Mouse (Mus musculus): ENCODE data around the gene Cluap1. TPM values are rescaled to one million over a fixed set of nuclear protein-coding genes. Genes with fewer than 3 reads are reported as not detected.

The Cluap1 gene
- total and polyA plus RNA-seq, 3 experiments = 4.9 to 10.9 (median 9.7) TPM

GRCm38 (mm10) chr16:3884201-3885064 is 24.2 kb upstream of the Cluap1 start, which contains the start of the genes Zfp597 and Gm20695:
Gene Zfp597 (minus strand): TSS chr16:3884561.
Gene Gm20695 (plus strand): TSS chr16:3884648.
- WGBS = under 1% methylated on average over 88 of the region's 88 CpGs
- intact Hi-C loops (cut with DNase I) = loop anchor here (1.0 to 10.0 kb wide), 4 partner anchors 12 to 140 kb away; partner anchors contain the start of genes 1700037C18Rik, Cluap1, Naa60 and Zfp174

GRCm38 (mm10) chr16:3885065-3885670 is 23.4 kb upstream of the Cluap1 start:
- intact Hi-C loops (cut with DNase I) = loop anchor here (2.0 to 10.0 kb wide), 2 partner anchors 38 to 140 kb away; partner anchors contain the start of genes Zfp174 and Zfp263
- peak overlapping the region; percentile 99 for H3K4me3 ChIP-seq
- no peak for DNase-seq
- H3K27ac ChIP-seq = peak overlapping the region; percentile 97
- peaks cover 4% of the 10 kb centered on the region; the same call in 1 of the 2 replicates for H3K79me2 ChIP-seq (replicated peaks; ENCODE audit: control insufficient read depth, insufficient read depth, low read length)
- H3K36me3 ChIP-seq (ENCODE audit: control insufficient read depth, insufficient read depth, low read length) = peaks cover 15% of the 10 kb centered on the region
- H3K4me1 ChIP-seq (ENCODE audit: control insufficient read depth, insufficient read depth, low read length) = peaks cover 17% of the 10 kb centered on the region
- 2% methylated on average over 10 of the region's 10 CpGs for WGBS
- TF ChIP-seq POLR2A (IDR thresholded peaks at IDR 0.05; ENCODE audit: insufficient read depth, low read depth, low read length) = no peak
- H3K9ac ChIP-seq (ENCODE audit: low read depth, low read length) = peak overlapping the region; percentile 98
- H3K27me3 ChIP-seq (ENCODE audit: control insufficient read depth, insufficient read depth, low read length) = no peaks in the 10 kb centered on the region

More at GRCm38 (mm10) chr16:3884201-3885064, 24.2 kb upstream of the Cluap1 start, which contains the start of the genes Zfp597 and Gm20695:
- peak within 1 kb of the TSS; percentile 97 for H3K27ac ChIP-seq
- H3K36me3 ChIP-seq (ENCODE audit: control insufficient read depth, insufficient read depth, low read length) = peaks cover 15% of the 10 kb centered on the region
- peak within 1 kb of the TSS; percentile 99 for H3K4me3 ChIP-seq
- H3K9ac ChIP-seq (ENCODE audit: low read depth, low read length) = peak within 1 kb of the TSS; percentile 98
- TF ChIP-seq CTCF (IDR thresholded peaks at IDR 0.05) (peak; percentile 61), POLR2A (IDR thresholded peaks at IDR 0.05; ENCODE audit: insufficient read depth, low read depth, low read length) (peak; percentile 67), EP300 (IDR thresholded peaks at IDR 0.05; ENCODE audit: insufficient read depth, low read depth, low read length) (0 out of 2 replicates have a peak, but pooled peaks have one; percentile 69)
- H3K79me2 ChIP-seq (replicated peaks; ENCODE audit: control insufficient read depth, insufficient read depth, low read length) = peaks cover 6% of the 10 kb centered on the region; the same call in 1 of the 2 replicates
- no peaks in the 10 kb centered on the region for H3K27me3 ChIP-seq (ENCODE audit: control insufficient read depth, insufficient read depth, low read length)
- peak; percentile 97 to 98 for DNase-seq
- H3K4me1 ChIP-seq (ENCODE audit: control insufficient read depth, insufficient read depth, low read length) = peaks cover 17% of the 10 kb centered on the region

- 91% methylated on average over 14 of the region's 14 CpGs for WGBS
- Histone ChIP-seq H3K9ac (ENCODE audit: low read depth, low read length) (no peak overlapping the region), H3K27ac (no peak overlapping the region), H3K36me3 (ENCODE audit: control insufficient read depth, insufficient read depth, low read length) (peaks cover 11% of the 10 kb centered on the region), H3K4me3 (no peak overlapping the region), H3K4me1 (ENCODE audit: control insufficient read depth, insufficient read depth, low read length) (peaks cover 20% of the 10 kb centered on the region), H3K79me2 (replicated peaks; ENCODE audit: control insufficient read depth, insufficient read depth, low read length) (peaks cover 4% of the 10 kb centered on the region), H3K27me3 (ENCODE audit: control insufficient read depth, insufficient read depth, low read length) (no peaks in the 10 kb centered on the region)
- TF ChIP-seq CTCF (IDR thresholded peaks at IDR 0.05) = no peak
- no peak for TF ChIP-seq EP300 (IDR thresholded peaks at IDR 0.05; ENCODE audit: insufficient read depth, low read depth, low read length)
- no peak for TF ChIP-seq POLR2A (IDR thresholded peaks at IDR 0.05; ENCODE audit: insufficient read depth, low read depth, low read length)
- no peak for DNase-seq
- intact Hi-C loops (cut with DNase I) = no loop called here
Observed at GRCm38 (mm10) chr16:3891621-3892295, 16.8 kb upstream of the Cluap1 start.

- H3K9ac ChIP-seq (ENCODE audit: low read depth, low read length) = no peak overlapping the region
- DNase-seq = no peak
- WGBS = 5% methylated on average over 3 of the region's 3 CpGs
Observed at GRCm38 (mm10) chr16:3893739-3894138, 14.9 kb upstream of the Cluap1 start.

GRCm38 (mm10) chr16:3895173-3895792 is 13.3 kb upstream of the Cluap1 start:
- WGBS = 43% methylated on average over 9 of the region's 9 CpGs
- no peaks in the 10 kb centered on the region; the same call in none of the 2 replicates for H3K79me2 ChIP-seq (replicated peaks; ENCODE audit: control insufficient read depth, insufficient read depth, low read length)
- intact Hi-C loops (cut with DNase I) = no loop called here
- TF ChIP-seq CTCF (IDR thresholded peaks at IDR 0.05) (no peak), EP300 (IDR thresholded peaks at IDR 0.05; ENCODE audit: insufficient read depth, low read depth, low read length) (peak; percentile 57; the same call in 1 of the 2 replicates), POLR2A (IDR thresholded peaks at IDR 0.05; ENCODE audit: insufficient read depth, low read depth, low read length) (peak; percentile 60)
- H3K4me3 ChIP-seq = peak overlapping the region; percentile 25
- peak; percentile 59 to 79 for DNase-seq
- peak overlapping the region; percentile 4; the same call in 1 of the 2 replicates for H3K9ac ChIP-seq (ENCODE audit: low read depth, low read length)
- peaks cover 8% of the 10 kb centered on the region for H3K36me3 ChIP-seq (ENCODE audit: control insufficient read depth, insufficient read depth, low read length)
- peaks cover 15% of the 10 kb centered on the region for H3K4me1 ChIP-seq (ENCODE audit: control insufficient read depth, insufficient read depth, low read length)
- H3K27ac ChIP-seq = peak overlapping the region; percentile 40
- no peaks in the 10 kb centered on the region for H3K27me3 ChIP-seq (ENCODE audit: control insufficient read depth, insufficient read depth, low read length)

More at GRCm38 (mm10) chr16:3893739-3894138, 14.9 kb upstream of the Cluap1 start:
- no peak for TF ChIP-seq CTCF (IDR thresholded peaks at IDR 0.05)
- TF ChIP-seq EP300 (IDR thresholded peaks at IDR 0.05; ENCODE audit: insufficient read depth, low read depth, low read length) = no peak
- TF ChIP-seq POLR2A (IDR thresholded peaks at IDR 0.05; ENCODE audit: insufficient read depth, low read depth, low read length) = no peak
- peaks cover 15% of the 10 kb centered on the region for H3K4me1 ChIP-seq (ENCODE audit: control insufficient read depth, insufficient read depth, low read length)
- peaks cover under 1% of the 10 kb centered on the region for H3K79me2 ChIP-seq (replicated peaks; ENCODE audit: control insufficient read depth, insufficient read depth, low read length)
- no peak overlapping the region for H3K4me3 ChIP-seq
- intact Hi-C loops (cut with DNase I) = no loop called here
- no peaks in the 10 kb centered on the region for H3K27me3 ChIP-seq (ENCODE audit: control insufficient read depth, insufficient read depth, low read length)
- H3K27ac ChIP-seq = peak overlapping the region; percentile 40; the same call in 1 of the 2 replicates
- peaks cover 8% of the 10 kb centered on the region for H3K36me3 ChIP-seq (ENCODE audit: control insufficient read depth, insufficient read depth, low read length)
